Mouse (Mus musculus) forebrain, embryonic 14.5 days (tissue): ENCODE measurements at regions not wholly inside any gene's neighbourhood (a gene's known extent, or its start where the extent isn't known, plus 50 kb on each side); places are given as distances from the start of the nearest gene placed in this dataset.

ENCODE experiments used
- ATAC-seq: fragments of 200-750 bp; cut with Nextera tagmentation; 2 replicates; pipeline ENCODE4 v1.8.0; 2017; ENCODE audit warnings: mild to moderate bottlenecking, moderate library complexity
- DNase-seq: peaks from one replicate; pipeline ENCODE4 v3.0.0-alpha.2; 2015; ENCODE audit warnings: low spot score
- H3K27ac ChIP-seq: fragments of 300-500 bp; sonication (generic); 2 replicates; pipeline ENCODE4 v1.5.1; 2014; ENCODE audit warnings: low read depth, mild to moderate bottlenecking, control low read depth, low read length, moderate library complexity
- H3K27me3 ChIP-seq: fragments of 300-500 bp; sonication (generic); replicated peaks from 2 replicates; pipeline ENCODE4 v1.6.1; 2014; ENCODE audit warnings: low read length, control low read depth, mixed read lengths; ENCODE audit not compliant: control insufficient read depth, insufficient read depth
- H3K36me3 ChIP-seq: fragments of 300-500 bp; sonication (generic); 2 replicates; pipeline ENCODE4 v1.6.1; 2014; ENCODE audit warnings: low read length, control low read depth; ENCODE audit not compliant: control insufficient read depth, insufficient read depth
- H3K4me1 ChIP-seq: fragments of 300-500 bp; sonication (generic); 2 replicates; pipeline ENCODE4 v1.6.1; 2014; ENCODE audit warnings: antibody characterized with exemption, low read length, control low read depth; ENCODE audit not compliant: control insufficient read depth, insufficient read depth
- H3K4me2 ChIP-seq: fragments of 300-500 bp; sonication (generic); 2 replicates; pipeline ENCODE4 v1.6.1; 2014; ENCODE audit warnings: mild to moderate bottlenecking, control low read depth, low read length
- H3K4me3 ChIP-seq: fragments of 300-500 bp; sonication (generic); 2 replicates; pipeline ENCODE4 v1.5.1; 2014; ENCODE audit warnings: low read depth, low read length, control low read depth
- H3K9ac ChIP-seq: fragments of 300-500 bp; sonication (generic); 2 replicates; pipeline ENCODE4 v1.6.1; 2014; ENCODE audit warnings: mild to moderate bottlenecking, low read length, control low read depth, moderate library complexity
- H3K9me3 ChIP-seq: fragments of 300-500 bp; sonication (generic); replicated peaks from 2 replicates; pipeline ENCODE4 v1.6.1; 2016; ENCODE audit warnings: low read length, control low read depth, mixed read lengths; ENCODE audit not compliant: control insufficient read depth
- WGBS: fragments of 180-500 bp; shearing (Covaris S2); extraction: QIAGEN DNeasy Blood & Tissue Kit; methylation state at CpG from one replicate; pipeline ENCODE4 v1.1.7; 2014; 5-methylcytosine and 5-hydroxymethylcytosine counted together

DNA sequence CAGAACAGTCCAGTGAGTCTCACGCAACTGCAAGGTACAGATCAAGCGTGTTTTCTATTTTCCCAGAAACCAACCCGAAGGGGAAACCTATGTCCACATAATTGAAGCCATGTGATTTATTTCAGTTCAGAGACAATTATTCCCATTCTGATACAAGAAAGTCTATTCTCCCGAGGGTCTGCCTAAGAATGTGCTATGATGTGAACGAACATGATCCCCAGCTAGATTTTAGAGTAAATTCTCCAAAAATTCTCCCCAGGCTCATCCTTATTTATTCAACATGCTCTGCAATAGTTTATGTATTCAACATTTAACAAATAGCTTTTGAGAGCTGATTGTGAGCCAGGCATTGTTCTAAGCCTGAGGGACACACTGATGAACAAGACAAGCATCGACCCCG, 277.9 kb upstream of the Cdh5 start:
- H3K27me3 ChIP-seq = no peaks in the 10 kb centered on the region
- 93% methylated on average over 7 of the region's 7 CpGs for WGBS
- no peaks in the 10 kb centered on the region for H3K36me3 ChIP-seq
- no peaks in the 10 kb centered on the region for H3K4me1 ChIP-seq
- H3K4me2 ChIP-seq = no peak overlapping the region
- DNase-seq (no peak), ATAC-seq (no peak)
- no peak overlapping the region for H3K9ac ChIP-seq
- H3K9me3 ChIP-seq = no peaks in the 10 kb centered on the region
- no peak overlapping the region for H3K4me3 ChIP-seq
- H3K27ac ChIP-seq = no peak overlapping the region

DNA sequence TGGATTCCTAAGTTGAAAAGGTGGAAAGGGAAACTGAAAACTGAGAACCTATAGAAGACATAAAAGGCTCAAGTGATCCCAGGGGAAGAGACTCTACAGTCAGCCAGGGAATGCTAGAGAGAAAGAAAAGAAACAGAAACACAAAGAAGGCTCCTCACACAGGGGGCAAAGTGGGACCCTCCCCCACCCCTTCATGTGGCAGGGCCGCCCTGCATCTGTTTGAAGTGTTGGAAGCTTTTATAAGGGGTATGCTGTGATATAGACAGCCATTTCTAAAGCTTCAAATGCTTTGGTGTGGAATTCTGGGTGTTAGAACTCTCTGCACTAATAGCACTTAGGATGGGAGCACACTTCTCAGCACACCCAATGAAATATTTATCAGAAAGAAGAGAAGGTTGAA, 276.7 kb upstream of the Cdh5 start:
- Histone ChIP-seq H3K4me1 (no peaks in the 10 kb centered on the region), H3K27me3 (no peaks in the 10 kb centered on the region), H3K9me3 (no peaks in the 10 kb centered on the region), H3K36me3 (no peaks in the 10 kb centered on the region), H3K4me2 (no peak overlapping the region), H3K4me3 (no peak overlapping the region), H3K27ac (no peak overlapping the region), H3K9ac (no peak overlapping the region)
- DNase-seq (peak; percentile 12), ATAC-seq (no peak)
- 0% methylated on average over 1 of the region's 1 CpGs for WGBS

DNA sequence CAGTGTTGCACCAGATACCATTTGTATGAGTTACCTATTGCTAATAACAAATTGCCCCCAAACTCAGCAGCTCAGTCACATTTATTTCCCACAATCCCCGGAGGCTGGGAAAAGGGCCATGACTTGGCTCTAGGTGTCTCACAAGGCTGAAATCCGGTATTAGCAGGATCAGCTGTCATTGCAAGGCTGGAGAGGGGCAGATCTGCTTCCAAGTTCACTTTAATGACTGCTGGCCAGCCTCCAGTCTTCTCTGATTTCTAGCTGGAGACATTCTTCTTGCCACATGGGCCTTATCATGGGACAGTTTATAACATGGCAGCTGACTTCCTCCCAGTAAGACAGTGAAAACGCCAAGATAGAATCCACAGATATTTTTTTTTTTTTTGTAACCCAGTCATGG, 276.1 kb upstream of the Cdh5 start:
- H3K27me3 ChIP-seq = no peaks in the 10 kb centered on the region
- DNase-seq (peak; percentile 56), ATAC-seq (no peak)
- no peaks in the 10 kb centered on the region for H3K4me1 ChIP-seq
- no peaks in the 10 kb centered on the region for H3K9me3 ChIP-seq
- H3K4me3 ChIP-seq = no peak overlapping the region
- 56% methylated on average over 3 of the region's 3 CpGs for WGBS
- H3K36me3 ChIP-seq = no peaks in the 10 kb centered on the region
- H3K9ac ChIP-seq = no peak overlapping the region
- no peak overlapping the region for H3K27ac ChIP-seq
- no peak overlapping the region for H3K4me2 ChIP-seq

DNA sequence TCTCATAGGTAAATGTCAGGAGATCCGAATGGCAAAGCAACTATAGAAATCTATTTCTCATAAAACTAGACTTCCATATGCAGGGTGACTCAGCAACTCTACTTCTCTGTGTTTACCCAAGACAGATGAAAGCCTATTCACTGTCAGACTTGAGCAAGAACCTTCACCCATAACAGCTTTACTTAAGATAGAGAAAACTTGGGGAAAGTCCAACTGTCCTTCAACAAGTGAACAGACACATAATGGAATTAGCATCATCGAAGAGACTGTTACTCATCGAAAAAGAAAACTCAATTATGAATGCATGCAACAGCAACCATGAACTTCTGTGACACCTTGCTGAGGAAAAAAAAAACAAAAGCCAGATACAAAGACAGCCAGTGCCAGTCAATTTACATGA, 271.0 kb upstream of the Cdh5 start:
- 92% methylated on average over 3 of the region's 3 CpGs for WGBS
- no peak for ATAC-seq

DNA sequence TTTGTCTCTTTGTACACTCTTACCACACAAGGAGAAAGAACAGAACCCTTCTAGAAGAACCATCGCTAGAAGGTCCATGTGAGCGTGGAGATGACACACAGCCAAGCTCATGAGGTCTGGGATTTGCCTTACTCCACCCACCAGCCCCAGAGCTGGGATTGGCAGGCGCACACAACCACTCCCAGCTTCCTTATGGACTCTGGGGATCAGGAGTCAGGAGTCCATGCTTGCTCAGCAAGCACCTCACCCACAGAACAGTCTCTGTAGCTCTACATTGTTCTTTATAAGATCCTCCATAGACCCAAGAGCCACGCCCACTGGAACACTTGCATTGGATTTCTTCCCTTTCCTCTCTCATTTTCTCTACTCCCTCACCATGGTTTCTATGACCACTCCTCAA, 261.4 kb upstream of the Cdh5 start:
- Histone ChIP-seq H3K27me3 (no peaks in the 10 kb centered on the region), H3K4me1 (no peaks in the 10 kb centered on the region; the same call in 1 of the 2 replicates), H3K36me3 (no peaks in the 10 kb centered on the region), H3K9me3 (no peaks in the 10 kb centered on the region), H3K4me3 (no peak overlapping the region), H3K4me2 (no peak overlapping the region), H3K9ac (no peak overlapping the region), H3K27ac (no peak overlapping the region)
- DNase-seq = no peak
- 88% methylated on average over 4 of the region's 4 CpGs for WGBS
- ATAC-seq = no peak

More for the DNA sequence above, 271.0 kb upstream of the Cdh5 start:
- H3K27me3 ChIP-seq = no peaks in the 10 kb centered on the region
- H3K4me2 ChIP-seq = no peak overlapping the region
- no peak for DNase-seq
- H3K4me3 ChIP-seq = no peak overlapping the region
- H3K4me1 ChIP-seq = no peaks in the 10 kb centered on the region
- H3K9ac ChIP-seq = no peak overlapping the region
- H3K27ac ChIP-seq = no peak overlapping the region
- H3K36me3 ChIP-seq = no peaks in the 10 kb centered on the region
- H3K9me3 ChIP-seq = no peaks in the 10 kb centered on the region

DNA sequence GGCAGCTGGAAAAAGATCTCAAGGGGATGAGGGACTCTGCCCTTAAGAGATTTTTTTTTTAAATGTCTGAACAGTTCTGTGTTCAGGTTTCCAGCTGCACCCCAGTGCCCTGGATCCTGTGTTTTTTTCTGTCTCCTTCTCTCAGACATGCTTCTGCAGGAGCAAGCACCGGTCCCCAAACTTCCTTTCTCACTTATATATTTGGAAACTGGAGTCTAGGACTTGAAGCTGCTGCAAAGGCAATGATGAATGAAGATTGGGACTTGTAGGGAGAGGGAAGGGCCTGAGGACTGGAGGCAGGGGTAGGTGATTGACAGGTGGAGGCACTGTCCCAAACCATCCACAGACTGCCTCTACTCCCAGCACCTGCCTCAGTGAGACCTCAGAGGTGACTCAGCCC, 255.5 kb upstream of the Cdh5 start:
- no peak overlapping the region for H3K4me3 ChIP-seq
- no peaks in the 10 kb centered on the region for H3K4me1 ChIP-seq
- H3K36me3 ChIP-seq = no peaks in the 10 kb centered on the region
- no peak overlapping the region for H3K4me2 ChIP-seq
- DNase-seq (no peak), ATAC-seq (no peak)
- WGBS = 100% methylated on average over 1 of the region's 1 CpGs
- no peak overlapping the region for H3K9ac ChIP-seq
- no peaks in the 10 kb centered on the region for H3K27me3 ChIP-seq
- no peak overlapping the region for H3K27ac ChIP-seq
- H3K9me3 ChIP-seq = no peaks in the 10 kb centered on the region

DNA sequence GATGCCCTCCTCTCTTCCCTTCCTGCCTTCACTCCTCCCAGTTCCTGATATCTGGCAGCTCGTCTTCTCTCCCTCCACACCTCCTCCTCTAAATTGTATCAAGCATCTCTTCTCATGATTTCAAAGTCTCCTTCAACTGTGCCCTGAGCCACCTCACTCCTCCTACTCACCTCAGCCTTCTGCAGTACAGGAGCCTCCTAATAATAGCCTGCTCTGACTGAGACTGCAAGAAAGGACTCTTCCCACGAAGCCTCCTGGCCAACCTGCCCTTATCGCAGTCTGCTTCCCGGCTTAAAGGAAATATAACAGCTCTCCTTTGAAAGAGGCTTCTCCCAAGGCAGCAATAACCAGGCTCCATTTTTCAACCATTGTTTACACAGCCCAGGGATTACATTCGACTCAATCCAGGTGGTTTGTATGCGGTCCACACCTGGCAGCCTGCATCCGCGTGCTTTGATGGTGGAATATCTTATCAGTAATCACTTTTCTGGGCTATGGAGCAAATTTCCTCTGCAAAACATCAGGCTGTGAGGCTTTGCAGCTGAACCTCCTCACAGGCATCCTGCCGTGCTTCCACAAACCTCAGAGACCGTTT, 254.9 kb upstream of the Cdh5 start:
- ATAC-seq (no peak), DNase-seq (no peak)
- Histone ChIP-seq H3K9me3 (no peaks in the 10 kb centered on the region), H3K9ac (no peak overlapping the region), H3K4me2 (no peak overlapping the region), H3K36me3 (no peaks in the 10 kb centered on the region), H3K27ac (no peak overlapping the region), H3K4me3 (no peak overlapping the region), H3K27me3 (no peaks in the 10 kb centered on the region), H3K4me1 (no peaks in the 10 kb centered on the region)
- 76% methylated on average over 10 of the region's 10 CpGs for WGBS

DNA sequence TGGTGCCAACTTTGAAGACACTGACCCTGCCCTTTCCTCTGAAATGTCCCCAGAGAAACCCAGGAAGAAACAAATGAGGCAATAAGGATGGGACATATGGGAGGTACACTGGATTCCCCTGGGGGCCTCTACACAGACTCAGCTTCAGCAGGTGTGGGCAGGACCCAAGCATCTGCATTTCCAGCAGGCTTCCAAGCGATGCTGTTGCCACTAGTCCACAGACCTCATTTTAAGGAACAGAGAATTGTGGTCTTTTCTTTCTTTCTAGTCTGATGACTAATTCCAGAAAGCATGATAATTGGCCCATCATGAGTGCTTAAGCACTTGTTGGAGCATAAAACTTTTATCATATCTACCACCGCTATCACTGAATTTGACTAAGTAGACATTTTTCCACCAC, 251.6 kb upstream of the Cdh5 start:
- no peak for DNase-seq
- 80% methylated on average over 2 of the region's 2 CpGs for WGBS

DNA sequence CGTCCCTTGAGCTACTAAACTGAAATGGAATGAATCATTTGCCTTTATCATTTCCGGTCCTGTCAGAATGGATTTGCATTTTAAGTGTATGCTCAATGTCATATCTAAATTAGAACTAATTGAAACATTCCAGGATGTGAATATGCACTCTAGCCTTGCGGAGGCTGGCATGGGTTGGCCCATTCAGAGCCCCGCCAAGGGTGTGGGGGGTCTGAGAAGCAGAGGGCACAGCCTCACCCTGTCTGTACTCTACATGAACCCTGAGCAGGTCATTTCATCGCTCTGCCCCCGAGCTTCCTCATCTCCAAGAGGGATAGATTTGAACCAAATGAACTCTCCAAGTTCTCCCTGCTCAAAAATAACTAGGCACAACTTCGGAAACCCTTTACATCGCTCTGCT, 250.1 kb upstream of the Cdh5 start:
- Histone ChIP-seq H3K27ac (no peak overlapping the region), H3K9me3 (no peaks in the 10 kb centered on the region), H3K4me3 (no peak overlapping the region), H3K4me2 (no peak overlapping the region), H3K27me3 (no peaks in the 10 kb centered on the region), H3K4me1 (no peaks in the 10 kb centered on the region), H3K36me3 (no peaks in the 10 kb centered on the region), H3K9ac (no peak overlapping the region)
- no peak for DNase-seq
- no peak for ATAC-seq
- WGBS = 77% methylated on average over 8 of the region's 8 CpGs

More for the DNA sequence above, 251.6 kb upstream of the Cdh5 start:
- Histone ChIP-seq H3K36me3 (no peaks in the 10 kb centered on the region), H3K9ac (no peak overlapping the region), H3K27ac (no peak overlapping the region), H3K27me3 (no peaks in the 10 kb centered on the region), H3K4me2 (no peak overlapping the region), H3K9me3 (no peaks in the 10 kb centered on the region), H3K4me1 (no peaks in the 10 kb centered on the region), H3K4me3 (no peak overlapping the region)
- ATAC-seq = no peak
